ENCODE assay signal across 8 mouse cellular contexts in the genomic region with DNA sequence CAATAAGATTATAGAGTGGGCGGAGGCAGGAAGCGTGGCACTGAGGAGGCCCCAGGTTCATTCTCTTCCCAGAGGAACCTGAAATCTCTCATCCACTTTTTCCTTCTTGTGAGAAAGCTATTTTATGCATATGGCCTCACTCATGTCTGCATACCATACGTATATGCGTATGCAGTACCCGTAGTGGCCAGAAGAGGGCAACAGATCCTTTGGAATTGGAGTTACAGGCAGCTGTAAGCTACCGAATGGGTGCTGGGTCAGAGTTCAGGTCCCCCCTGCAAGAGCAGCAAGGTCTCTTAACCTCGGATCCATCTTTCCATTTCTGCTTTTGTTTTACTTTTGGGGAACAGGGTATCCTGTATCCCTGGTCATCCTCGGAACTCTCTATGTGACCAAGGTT. TPM values are rescaled to one million over a fixed set of nuclear protein-coding genes. Genes with fewer than 3 reads are reported as not detected.
DNase-seq lines count a peak whose midpoint lies in the region; ATAC-seq lines count a peak whose summit lies in the region.

No protein-coding gene starts in this region.

- H3K27me3 ChIP-seq in forebrain, embryonic 11.5 days (ENCODE audit: control insufficient read depth, insufficient read depth, low read length): no peaks in the 10 kb centered on the region
- no peaks in the 10 kb centered on the region for H3K27me3 ChIP-seq in forebrain, embryonic 13.5 days
- no peaks in the 10 kb centered on the region; the same call in 1 of the 2 replicates for H3K27me3 ChIP-seq in liver, embryonic 12.5 days (replicated peaks)

- H3K4me1 ChIP-seq in forebrain, embryonic 11.5 days (replicated peaks; ENCODE audit: control insufficient read depth, insufficient read depth, low read length): no peaks in the 10 kb centered on the region
- H3K4me1 ChIP-seq in forebrain, embryonic 13.5 days: peaks cover 7% of the 10 kb centered on the region; the same call in 1 of the 2 replicates
- H3K4me1 ChIP-seq in liver, embryonic 12.5 days: no peaks in the 10 kb centered on the region

- no peak overlapping the region for H3K27ac ChIP-seq in forebrain, embryonic 11.5 days (ENCODE audit: low read depth, low read length)
- H3K27ac ChIP-seq in forebrain, embryonic 13.5 days: no peak overlapping the region
- H3K27ac ChIP-seq in liver, embryonic 12.5 days: no peak overlapping the region

- H3K4me2 ChIP-seq in forebrain, embryonic 11.5 days (ENCODE audit: low read depth, low read length, severe bottlenecking): no peak overlapping the region
- H3K4me2 ChIP-seq in forebrain, embryonic 13.5 days: no peak overlapping the region
- no peak overlapping the region for H3K4me2 ChIP-seq in liver, embryonic 12.5 days

- WGBS in forebrain, embryonic 11.5 days: 73% methylated on average over 8 of the region's 8 CpGs
- 75% methylated on average over 8 of the region's 8 CpGs for WGBS in forebrain, embryonic 13.5 days
- 55% methylated on average over 8 of the region's 8 CpGs for WGBS in liver, embryonic 12.5 days (ENCODE audit: insufficient replicate concordance)

- ATAC-seq in forebrain, embryonic 11.5 days (replicated peaks; ENCODE audit: low FRiP score): no peak
- no peak for ATAC-seq in forebrain, embryonic 13.5 days
- no peak for ATAC-seq in liver, embryonic 12.5 days
- peak; percentile 70; the same call in 1 of the 2 replicates for ATAC-seq in erythroblast, adult 5-6 weeks (replicated peaks; ENCODE audit: low FRiP score, poor library complexity, severe bottlenecking)

- no peak overlapping the region for H3K9ac ChIP-seq in forebrain, embryonic 11.5 days (ENCODE audit: low read length)
- no peak overlapping the region for H3K9ac ChIP-seq in forebrain, embryonic 13.5 days
- no peak overlapping the region for H3K9ac ChIP-seq in liver, embryonic 12.5 days

- H3K36me3 ChIP-seq in forebrain, embryonic 11.5 days (ENCODE audit: control insufficient read depth, insufficient read depth, low read length): no peaks in the 10 kb centered on the region
- no peaks in the 10 kb centered on the region for H3K36me3 ChIP-seq in forebrain, embryonic 13.5 days (ENCODE audit: poor library complexity, severe bottlenecking)
- no peaks in the 10 kb centered on the region for H3K36me3 ChIP-seq in liver, embryonic 12.5 days

- no peak overlapping the region for H3K4me3 ChIP-seq in forebrain, embryonic 11.5 days (ENCODE audit: low read depth, low read length)
- H3K4me3 ChIP-seq in forebrain, embryonic 13.5 days: no peak overlapping the region
- H3K4me3 ChIP-seq in liver, embryonic 12.5 days: no peak overlapping the region

- DNase-seq in forebrain, embryonic 11.5 days (ENCODE audit: low spot score): peak; percentile 78
- DNase-seq in liver: peak; percentile 78
- DNase-seq in adrenal gland, postnatal 25 days: peak; percentile 24
- DNase-seq in lung, postnatal 25 days (ENCODE audit: low spot score): peak; percentile 14
- peak; percentile 78 for DNase-seq in testis, postnatal 14 days (ENCODE audit: low spot score)

- no peaks in the 10 kb centered on the region for H3K9me3 ChIP-seq in forebrain, embryonic 11.5 days (ENCODE audit: control insufficient read depth, low read length)
- no peaks in the 10 kb centered on the region for H3K9me3 ChIP-seq in forebrain, embryonic 13.5 days (replicated peaks)
- no peaks in the 10 kb centered on the region for H3K9me3 ChIP-seq in liver, embryonic 12.5 days (replicated peaks)

RNA-seq across cellular contexts. Expression of a gene that starts 45.7 kb away (rescaled TPM):
- 13.7 and 17.0 TPM in 2 replicates for polyA plus RNA-seq in forebrain, embryonic 11.5 days (2014; fragmentation: Nextera tagmentation; extraction: Ambion mirVana)
- polyA plus RNA-seq in forebrain, embryonic 13.5 days (2015; fragmentation: Nextera tagmentation; extraction: Ambion mirVana): 13.0 and 14.2 TPM in 2 replicates
- 9.8 and 10.8 TPM in 2 replicates for polyA plus RNA-seq in liver, embryonic 12.5 days (2016; fragmentation: Nextera tagmentation; extraction: Ambion mirVana)
- total RNA-seq in adrenal gland, postnatal 25 days (2021): 9.3 and 14.0 TPM in 2 replicates
- total RNA-seq in erythroblast, adult 5-6 weeks (2015; ENCODE audit: low replicate concordance): 6.5 and 7.7 TPM in 2 replicates
- total RNA-seq in erythroblast, adult 5-6 weeks (2017; ENCODE audit: low replicate concordance): 4.5 and 9.6 TPM in 2 replicates

Comparison
In these comparisons a context has a peak if more than half of its experiments do, and no peak if none do; other contexts are left out.
1. DNase-seq: peak in every context shown above with its lines; median percentile 78 in forebrain, embryonic 11.5 days; 78 in liver; 78 in testis, postnatal 14 days; 24 in adrenal gland, postnatal 25 days; 14 in lung, postnatal 25 days.